9 mouse cellular contexts compared by ENCODE assay signal in genomic region chr5:73539848-73540510, GRCm38 (mm10). TPM values are rescaled to one million over a fixed set of nuclear protein-coding genes. Genes with fewer than 3 reads are reported as not detected.
DNase-seq lines count a peak whose midpoint lies in the region; ATAC-seq and TF ChIP-seq lines count a peak whose summit lies in the region.
"Had no signal": no experiment of that assay in that cellular context is flagged by ENCODE, and none has a peak within 500 bp of the region (broad histone marks: within the 10 kb centered on the region; RNA-seq: fewer than 3 reads in every experiment).

No protein-coding gene starts in this region.

- in situ Hi-C loops in Patski (cut with MboI; ENCODE audit: low pct_unique_long_range_greater_than_20kb) = loop anchor here (5.0 kb wide), 2 partner anchors 97 to 108 kb away; no protein-coding TSS in a partner anchor

- no peak overlapping the region for H3K4me2 ChIP-seq in kidney, embryonic 15.5 days
- H3K4me2 ChIP-seq in liver, postnatal 0 days (ENCODE audit: low read depth, low read length) = no peak overlapping the region
- no peak overlapping the region for H3K4me2 ChIP-seq in neural tube, embryonic 15.5 days
- H3K4me2 ChIP-seq: neural tube, embryonic 12.5 days had no signal

- H3K4me1 ChIP-seq in kidney, embryonic 15.5 days = peaks cover 17% of the 10 kb centered on the region
- no peaks in the 10 kb centered on the region for H3K4me1 ChIP-seq in liver, postnatal 0 days (ENCODE audit: insufficient read depth)
- peaks cover 4% of the 10 kb centered on the region; the same call in 1 of the 2 replicates for H3K4me1 ChIP-seq in neural tube, embryonic 15.5 days
- H3K4me1 ChIP-seq: neural tube, embryonic 12.5 days had no signal

- no peaks in the 10 kb centered on the region for H3K27me3 ChIP-seq in Patski
- no peaks in the 10 kb centered on the region for H3K27me3 ChIP-seq in kidney, embryonic 15.5 days
- no peaks in the 10 kb centered on the region for H3K27me3 ChIP-seq in liver, postnatal 0 days (ENCODE audit: insufficient read depth, low read length)
- H3K27me3 ChIP-seq in neural tube, embryonic 15.5 days (replicated peaks) = no peaks in the 10 kb centered on the region
- H3K27me3 ChIP-seq: neural tube, embryonic 12.5 days had no signal

- H3K9me3 ChIP-seq in kidney, embryonic 15.5 days (replicated peaks) = no peaks in the 10 kb centered on the region
- no peaks in the 10 kb centered on the region for H3K9me3 ChIP-seq in liver, postnatal 0 days (ENCODE audit: low read length)
- H3K9me3 ChIP-seq in neural tube, embryonic 15.5 days (replicated peaks) = no peaks in the 10 kb centered on the region
- H3K9me3 ChIP-seq: neural tube, embryonic 12.5 days had no signal

- H3K9ac ChIP-seq in kidney, embryonic 15.5 days = no peak overlapping the region
- H3K9ac ChIP-seq in liver, postnatal 0 days (replicated peaks) = no peak overlapping the region
- no peak overlapping the region for H3K9ac ChIP-seq in neural tube, embryonic 15.5 days (replicated peaks)
- H3K9ac ChIP-seq: neural tube, embryonic 12.5 days had no signal

- peaks cover 20% of the 10 kb centered on the region for H3K36me3 ChIP-seq in kidney, embryonic 15.5 days
- H3K36me3 ChIP-seq in liver, postnatal 0 days (replicated peaks; ENCODE audit: insufficient read depth, low read length) = no peaks in the 10 kb centered on the region
- H3K36me3 ChIP-seq in neural tube, embryonic 15.5 days = peaks cover 14% of the 10 kb centered on the region

- TF ChIP-seq CTCF in Patski (IDR thresholded peaks at IDR 0.05) = peak; percentile 91
- peak; percentile 77 for TF ChIP-seq CTCF in liver, postnatal 0 days (IDR thresholded peaks at IDR 0.05; ENCODE audit: low read depth)

- no peak overlapping the region for H3K27ac ChIP-seq in kidney, embryonic 15.5 days
- no peak overlapping the region for H3K27ac ChIP-seq in liver, postnatal 0 days (ENCODE audit: low read depth)
- H3K27ac ChIP-seq in neural tube, embryonic 15.5 days (replicated peaks) = no peak overlapping the region
- H3K27ac ChIP-seq: neural tube, embryonic 12.5 days had no signal

- DNase-seq in CD4-positive helper T cell, adult 2 months (ENCODE audit: low read depth, low spot score) = peak; percentile 43
- DNase-seq in Patski (ENCODE audit: low read depth, low spot score) = no peak
- DNase-seq in cerebellum, postnatal 10 days = peak; percentile 78
- DNase-seq in gastrocnemius, postnatal 14 days = peak; percentile 28
- peak; percentile 29 for DNase-seq in liver, postnatal 0 days
- DNase-seq in spleen, postnatal 4 days (ENCODE audit: low spot score in 2 of 2) = no peak

- 51% methylated on average over 6 of the region's 6 CpGs for WGBS in kidney, embryonic 15.5 days
- 60% methylated on average over 6 of the region's 6 CpGs for WGBS in liver, postnatal 0 days (ENCODE audit: insufficient replicate concordance)
- WGBS in neural tube, embryonic 15.5 days = 55% methylated on average over 6 of the region's 6 CpGs

- intact Hi-C loops in gastrocnemius, postnatal 14 days (cut with DNase I; ENCODE audit: low total_unique reads) = loop anchor here (2.0 kb wide), 1 partner anchor 97 kb away; no protein-coding TSS in a partner anchor

- H3K4me3 ChIP-seq in kidney, embryonic 15.5 days (replicated peaks) = no peak overlapping the region
- no peak overlapping the region for H3K4me3 ChIP-seq in liver, postnatal 0 days (ENCODE audit: low read depth, low read length)
- H3K4me3 ChIP-seq in neural tube, embryonic 15.5 days (replicated peaks) = no peak overlapping the region
- H3K4me3 ChIP-seq: neural tube, embryonic 12.5 days had no signal

- ATAC-seq in Patski = peak; percentile 70
- ATAC-seq in kidney, embryonic 15.5 days (replicated peaks; ENCODE audit: low FRiP score) = peak; percentile 52; the same call in 1 of the 2 replicates
- ATAC-seq in liver, postnatal 0 days = no peak
- peak; percentile 86 for ATAC-seq in neural tube, embryonic 15.5 days (ENCODE audit: low FRiP score)

- CTCF ChIA-PET in Patski (lab: Charles Lee) = interaction anchor here (0.6 to 3.4 kb wide), 21 partner anchors 11 to 106 kb away, joined by 3 to 33 read pairs (median 5); partner anchors contain the start of gene Lrrc66

- POLR2A ChIA-PET in Patski (lab: Charles Lee) = interaction anchor here (0.6 to 1.4 kb wide), 2 partner anchors 94 to 1436 kb away, joined by 3 read pairs; no protein-coding TSS in a partner anchor

- no peak for TF ChIP-seq EP300 in liver, postnatal 0 days (IDR thresholded peaks at IDR 0.05; ENCODE audit: low read depth)

RNA-seq across cellular contexts. Expression of gene Dcun1d4, which starts 59.2 kb away (rescaled TPM):
- polyA plus RNA-seq in Patski (2021) = 40.2 TPM
- total RNA-seq in gastrocnemius, postnatal 14 days (2021) = 10 to 100 TPM in 1 of 2 experiments, 1 to 10 TPM in 1; 8.1 to 12.0 TPM
- polyA plus RNA-seq in kidney, embryonic 15.5 days (2015; fragmentation: Nextera tagmentation; extraction: Ambion mirVana) = 22.8 and 24.7 TPM in 2 replicates
- polyA plus RNA-seq in liver, postnatal 0 days (2015; fragmentation: Nextera tagmentation; extraction: Ambion mirVana) = 4.1 and 5.7 TPM in 2 replicates
- 43.6 and 50.1 TPM in 2 replicates for polyA plus RNA-seq in neural tube, embryonic 15.5 days (2015; fragmentation: Nextera tagmentation; extraction: Ambion mirVana)

Comparison
In these comparisons a context has a peak if more than half of its experiments do, and no peak if none do; other contexts are left out.
1. DNase-seq: peak in CD4-positive helper T cell, adult 2 months (single experiment), cerebellum, postnatal 10 days (2 of 2), gastrocnemius, postnatal 14 days (single experiment) and liver, postnatal 0 days (single experiment); none in Patski (single experiment) and spleen, postnatal 4 days (0 of 2).